Mouse (Mus musculus) erythroblast, embryonic 14.5 days (primary cell): ENCODE measurements around the gene Dlgap1.

Source experiments
- GATA1 ChIP-seq: IDR thresholded peaks from 2 replicates; pipeline ENCODE4 v1.6.1; 2012; ENCODE audit warnings: low read length, inconsistent platforms, mixed read lengths
- TAL1 ChIP-seq: IDR thresholded peaks from 3 replicates; pipeline ENCODE4 v1.6.1; 2012; ENCODE audit warnings: low read length, inconsistent platforms, mixed read lengths

- TF ChIP-seq GATA1 (no peak), TAL1 (no peak)
Measured at GRCm38 (mm10) chr17:70525990-70526389, 557.1 kb downstream of the Dlgap1 start.
